In the genomic region with DNA sequence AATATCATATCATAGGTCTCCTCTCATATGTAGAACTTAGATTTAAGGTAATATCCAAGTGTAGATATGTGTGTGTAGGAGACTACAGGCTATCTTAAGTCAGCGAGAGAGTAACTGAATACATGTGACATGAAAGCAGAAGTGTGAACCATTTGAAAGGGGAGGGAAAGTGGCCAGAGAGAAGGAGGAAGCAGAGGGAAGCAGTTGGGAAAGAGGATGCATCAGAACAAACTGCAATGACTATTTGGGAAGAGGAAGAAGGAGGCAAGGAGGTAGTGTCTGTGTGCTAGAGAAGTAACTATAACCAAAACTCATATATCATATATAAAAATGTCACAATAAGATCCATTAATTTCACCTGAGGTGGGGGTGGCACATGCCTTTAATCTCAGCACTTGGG, we compare ENCODE assay signal across 26 mouse cellular contexts. TPM values are rescaled to one million over a fixed set of nuclear protein-coding genes. Genes with fewer than 3 reads are reported as not detected.
"Had no signal": no experiment of that assay in that cellular context is flagged by ENCODE, and none has a peak within 500 bp of the region (broad histone marks: within the 10 kb centered on the region; RNA-seq: fewer than 3 reads in every experiment).

No protein-coding gene starts in this region.

RNA-seq across cellular contexts. Expression of gene Atp1b4, which starts 57.2 kb away (rescaled TPM):
- total RNA-seq: heart, postnatal 14 days; heart, postnatal 25 days; heart, postnatal 36 days; hematopoietic stem cell, adult 5-6 weeks; hindbrain, postnatal 0 days; layer of hippocampus, adult 18-20 months; layer of hippocampus, adult 2 months; layer of hippocampus, adult 8-10 months; layer of hippocampus, postnatal 10 days; layer of hippocampus, postnatal 14 days; layer of hippocampus, postnatal 25 days; layer of hippocampus, postnatal 36 days; left cerebral cortex, adult 18-20 months had no signal
- polyA plus RNA-seq: heart, embryonic 10.5 days; heart, embryonic 11.5 days; heart, embryonic 12.5 days; hindbrain, embryonic 10.5 days; hindbrain, embryonic 11.5 days; hindbrain, embryonic 13.5 days; hindbrain, embryonic 14.5 days; hindbrain, embryonic 15.5 days; hindbrain, postnatal 0 days; inflammation-experienced regulatory T-cells, adult 6 months; intestine, embryonic 14.5 days; intestine, postnatal 0 days; kidney, embryonic 14.5 days; large intestine, adult 2 months had no signal
